Mouse (Mus musculus) neural tube, embryonic 10.5 days (tissue): Measurements from ENCODE around the gene Trat1.

ENCODE experiments used
- DNase-seq: peaks from one replicate; pipeline ENCODE4 v3.0.0-alpha.2; 2017; ENCODE audit warnings: low spot score; ENCODE audit errors: extremely low spot score

The Trat1 gene

GRCm38 (mm10) chr16:48771971-48772445 lies at the start of gene Trat1:
TSS of gene Trat1 (minus strand) at chr16:48772021.
- no peak for DNase-seq

GRCm38 (mm10) chr16:48818524-48818923 lies 46.7 kb upstream of the Trat1 start:
- DNase-seq: no peak

- DNase-seq: no peak
Observed at GRCm38 (mm10) chr16:48816695-48817094, 44.9 kb upstream of the Trat1 start, which contains the start of gene Retnlb. TSS of gene Retnlb (plus strand) at chr16:48816856.

- no peak for DNase-seq
Observed at GRCm38 (mm10) chr16:48811881-48812436, 40.1 kb upstream of the Trat1 start.

GRCm38 (mm10) chr16:48809374-48809773 lies 37.6 kb upstream of the Trat1 start:
- no peak for DNase-seq

GRCm38 (mm10) chr16:48806521-48806920 lies 34.7 kb upstream of the Trat1 start:
- DNase-seq: no peak

GRCm38 (mm10) chr16:48805412-48805811 lies 33.6 kb upstream of the Trat1 start:
- DNase-seq: no peak

GRCm38 (mm10) chr16:48800906-48801305 lies 29.1 kb upstream of the Trat1 start:
- no peak for DNase-seq

GRCm38 (mm10) chr16:48799470-48799869 lies 27.6 kb upstream of the Trat1 start:
- DNase-seq: no peak

- DNase-seq: no peak
Observed at GRCm38 (mm10) chr16:48798285-48798684, 26.5 kb upstream of the Trat1 start.

- DNase-seq: no peak
Observed at GRCm38 (mm10) chr16:48788704-48789185, 16.9 kb upstream of the Trat1 start.

GRCm38 (mm10) chr16:48786258-48786657 lies 14.4 kb upstream of the Trat1 start:
- no peak for DNase-seq

GRCm38 (mm10) chr16:48777254-48777653 lies 5.4 kb upstream of the Trat1 start:
- DNase-seq: no peak

- DNase-seq: no peak
Observed at GRCm38 (mm10) chr16:48769183-48769582, 2.6 kb downstream of the Trat1 start.

GRCm38 (mm10) chr16:48760643-48761481 lies 11.0 kb downstream of the Trat1 start:
- DNase-seq: no peak

GRCm38 (mm10) chr16:48750145-48750827 lies 21.5 kb downstream of the Trat1 start:
- DNase-seq: peak; percentile 16

- DNase-seq: no peak
Observed at GRCm38 (mm10) chr16:48745418-48745817, 26.4 kb downstream of the Trat1 start.

- no peak for DNase-seq
Observed at GRCm38 (mm10) chr16:48745011-48745410, 26.8 kb downstream of the Trat1 start.

GRCm38 (mm10) chr16:48741549-48741948 lies 30.3 kb downstream of the Trat1 start:
- no peak for DNase-seq

- DNase-seq: no peak
Observed at GRCm38 (mm10) chr16:48739974-48740373, 31.8 kb downstream of the Trat1 start.

GRCm38 (mm10) chr16:48738429-48738828 lies 33.4 kb downstream of the Trat1 start:
- no peak for DNase-seq

GRCm38 (mm10) chr16:48736890-48737289 lies 34.9 kb downstream of the Trat1 start:
- no peak for DNase-seq
